Mouse (Mus musculus) neutrophil, adult 5-6 weeks (primary cell): ENCODE measurements at regions not wholly inside any gene's neighbourhood (a gene's known extent, or its start where the extent isn't known, plus 50 kb on each side); places are given as distances from the start of the nearest gene placed in this dataset.
A peak's percentile ranks its signal among the peaks of the same experiment; 100 is the strongest.

ENCODE experiments used
- ATAC-seq: fragments of 151-379, 151-347 bp; 2 replicates; pipeline ENCODE4 v1.8.0; 2017; ENCODE audit warnings: mild to moderate bottlenecking, moderate TSS enrichment; ENCODE audit not compliant: insufficient number of reproducible peaks, poor library complexity, low FRiP score, severe bottlenecking; ENCODE audit errors: extremely low read depth

GRCm38 (mm10) chr13:58495390-58496073 lies 92.4 kb upstream of the Hnrnpk start:
- no peak for ATAC-seq

GRCm38 (mm10) chr13:58494726-58495125 lies 91.6 kb upstream of the Hnrnpk start:
- ATAC-seq: no peak

DNA sequence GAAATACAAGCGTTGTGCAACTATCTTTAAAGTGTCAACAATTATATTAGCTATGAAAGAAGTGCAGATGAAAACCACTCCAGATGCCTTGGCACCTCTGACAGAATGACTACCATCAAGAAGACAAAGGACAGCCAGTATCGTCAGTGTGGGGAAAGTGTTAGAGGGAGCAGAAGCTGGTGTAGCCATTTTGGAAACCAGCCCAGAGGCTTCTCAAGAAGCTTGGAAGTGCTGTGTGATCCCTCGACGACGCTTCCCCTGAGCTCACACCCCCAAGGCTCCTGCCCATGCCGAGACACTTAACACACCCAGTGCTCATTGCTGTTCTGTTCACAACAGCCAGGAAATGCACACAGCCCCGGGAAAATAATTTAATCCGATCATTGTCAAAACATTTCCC lies 87.7 kb upstream of the Hnrnpk start:
- ATAC-seq: no peak

DNA sequence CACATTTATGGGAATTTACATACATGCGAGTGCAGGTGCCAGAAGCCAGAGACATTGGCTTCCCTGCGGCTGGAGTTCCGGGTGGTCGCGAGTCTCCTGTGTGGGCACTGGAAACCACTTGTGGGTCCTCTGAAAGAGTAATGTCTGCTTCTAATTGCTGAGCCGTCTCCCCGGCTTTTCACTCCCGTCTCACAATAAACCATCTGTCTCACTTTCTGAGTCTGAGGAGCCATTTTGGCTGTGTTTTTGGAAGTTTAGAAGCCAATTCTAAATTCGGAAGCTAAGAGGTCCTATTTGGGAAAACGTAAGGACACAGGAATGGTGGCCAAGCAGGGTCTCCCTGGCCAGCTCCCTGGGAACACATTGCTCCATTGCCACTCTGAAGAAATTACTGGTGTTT lies 81.9 kb upstream of the Hnrnpk start:
- no peak for ATAC-seq

DNA sequence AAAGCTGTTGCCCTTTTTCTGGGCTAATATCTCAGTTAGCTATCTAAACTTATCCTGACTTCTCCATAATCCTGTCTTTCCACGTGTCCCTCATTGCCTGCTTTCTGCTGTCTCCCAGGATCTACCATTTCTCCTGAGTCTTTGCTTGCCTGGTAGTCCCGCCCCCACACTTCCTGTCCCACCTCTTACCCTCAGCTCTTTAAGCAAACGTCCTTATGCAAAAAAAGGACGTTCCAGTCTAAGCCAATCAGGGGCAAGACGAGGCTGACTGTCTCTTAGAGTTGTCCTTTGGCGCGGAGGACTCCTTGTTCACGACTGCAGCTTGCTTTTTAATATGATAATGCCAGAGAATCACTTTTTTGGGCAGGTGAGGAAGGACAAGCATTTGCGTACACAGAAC lies 79.6 kb upstream of the Hnrnpk start:
- ATAC-seq: no peak

- ATAC-seq: no peak
These were observed 77.9 kb upstream of the Hnrnpk start for GRCm38 (mm10) chr13:58480928-58481598.

- ATAC-seq: no peak
These were observed 77.3 kb upstream of the Hnrnpk start for GRCm38 (mm10) chr13:58480388-58480927.

- no peak for ATAC-seq
These were observed 75.3 kb upstream of the Hnrnpk start for GRCm38 (mm10) chr13:58478438-58478837.

DNA sequence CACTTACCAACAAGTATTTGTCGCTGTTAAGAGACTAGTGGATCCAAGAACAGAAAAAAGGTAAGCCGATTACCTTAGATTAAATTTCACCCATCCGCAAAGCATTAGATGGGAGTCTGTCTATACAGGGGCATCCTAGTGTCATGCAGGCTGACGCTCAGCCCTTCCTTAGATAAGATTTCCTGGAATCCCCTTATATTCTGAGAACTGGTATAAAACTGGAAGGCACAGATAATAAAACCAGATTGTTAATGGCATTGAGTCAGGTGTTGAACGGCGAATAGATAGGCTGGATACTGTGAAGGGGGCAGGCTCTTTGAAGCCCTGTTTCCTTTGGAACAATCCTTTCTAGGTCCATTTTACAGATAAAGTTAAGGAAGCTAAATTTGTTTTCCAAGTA lies 74.1 kb upstream of the Hnrnpk start:
- ATAC-seq: no peak

GRCm38 (mm10) chr13:58476033-58476830 lies 73.1 kb upstream of the Hnrnpk start:
- ATAC-seq: no peak

DNA sequence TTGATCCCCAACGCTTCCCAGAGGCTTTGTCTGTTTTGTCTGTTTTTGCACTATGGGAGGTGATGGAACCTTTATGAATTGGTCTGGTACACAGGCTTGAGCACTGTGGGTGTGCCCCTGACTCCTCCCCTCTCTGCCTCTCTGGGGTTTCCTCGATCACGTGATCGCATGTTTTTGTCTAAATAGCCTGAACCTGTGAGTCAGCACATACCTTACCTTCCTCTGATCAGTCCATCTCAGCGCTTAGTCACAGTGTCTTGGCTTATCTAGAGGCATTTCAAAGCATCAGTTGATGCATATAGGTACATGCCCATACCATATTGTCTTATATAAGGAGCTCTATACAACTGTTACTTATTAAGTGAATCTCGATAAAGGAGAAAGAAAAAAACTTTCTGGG lies 72.4 kb upstream of the Hnrnpk start:
- peak; percentile 42; the same call in 1 of the 2 replicates for ATAC-seq

- no peak for ATAC-seq
These were observed 69.3 kb upstream of the Hnrnpk start for GRCm38 (mm10) chr13:58472455-58472854.

GRCm38 (mm10) chr13:58471704-58472103 lies 68.6 kb upstream of the Hnrnpk start:
- ATAC-seq: peak; percentile 59; the same call in 1 of the 2 replicates

DNA sequence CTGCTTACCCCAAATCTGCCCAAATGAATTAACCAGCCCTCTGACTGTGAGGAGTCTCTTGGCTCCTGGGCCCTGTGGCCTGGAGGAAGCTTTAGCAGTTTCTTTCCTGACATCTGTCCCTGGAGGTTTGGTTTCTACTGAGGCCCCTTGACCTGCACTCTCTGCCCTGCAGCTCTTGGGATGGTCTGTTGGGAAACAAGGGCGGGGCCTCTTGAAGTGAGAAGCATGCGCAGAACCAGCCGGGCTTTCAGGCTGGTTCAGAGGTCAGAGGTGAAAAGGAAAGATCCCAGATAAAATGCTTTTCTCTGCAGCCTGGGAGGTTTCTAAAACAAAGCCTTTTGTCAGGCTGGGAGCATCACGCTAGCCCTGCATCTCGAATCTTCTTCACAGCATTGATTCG lies 66.6 kb upstream of the Hnrnpk start:
- no peak for ATAC-seq

DNA sequence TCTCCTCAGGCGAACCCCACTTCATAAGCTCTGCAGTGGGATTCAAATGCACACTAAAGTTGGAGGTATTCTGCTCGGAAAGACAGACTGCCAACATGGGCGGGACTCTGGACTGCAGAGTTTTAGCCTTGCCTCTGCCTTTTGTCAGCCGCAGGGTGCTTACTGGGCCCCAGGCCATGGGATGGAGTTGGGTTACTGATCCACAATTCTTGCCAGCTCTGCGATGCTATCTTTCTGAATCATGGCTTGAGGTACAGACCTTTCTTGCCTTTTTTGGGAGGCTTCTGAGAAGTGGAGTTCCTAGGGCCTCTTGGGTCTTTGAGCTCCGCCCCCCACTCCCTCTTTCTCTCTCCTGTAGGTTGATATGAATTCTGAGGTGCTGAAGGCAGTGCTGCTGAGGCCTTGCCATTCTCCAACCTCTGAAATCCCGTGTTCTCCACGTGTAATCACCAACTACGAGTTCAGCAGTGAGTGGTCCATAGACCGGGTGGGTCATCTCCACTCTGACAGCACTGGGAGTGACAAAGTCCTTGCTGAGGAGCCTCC lies 64.0 kb upstream of the Hnrnpk start:
- no peak for ATAC-seq

DNA sequence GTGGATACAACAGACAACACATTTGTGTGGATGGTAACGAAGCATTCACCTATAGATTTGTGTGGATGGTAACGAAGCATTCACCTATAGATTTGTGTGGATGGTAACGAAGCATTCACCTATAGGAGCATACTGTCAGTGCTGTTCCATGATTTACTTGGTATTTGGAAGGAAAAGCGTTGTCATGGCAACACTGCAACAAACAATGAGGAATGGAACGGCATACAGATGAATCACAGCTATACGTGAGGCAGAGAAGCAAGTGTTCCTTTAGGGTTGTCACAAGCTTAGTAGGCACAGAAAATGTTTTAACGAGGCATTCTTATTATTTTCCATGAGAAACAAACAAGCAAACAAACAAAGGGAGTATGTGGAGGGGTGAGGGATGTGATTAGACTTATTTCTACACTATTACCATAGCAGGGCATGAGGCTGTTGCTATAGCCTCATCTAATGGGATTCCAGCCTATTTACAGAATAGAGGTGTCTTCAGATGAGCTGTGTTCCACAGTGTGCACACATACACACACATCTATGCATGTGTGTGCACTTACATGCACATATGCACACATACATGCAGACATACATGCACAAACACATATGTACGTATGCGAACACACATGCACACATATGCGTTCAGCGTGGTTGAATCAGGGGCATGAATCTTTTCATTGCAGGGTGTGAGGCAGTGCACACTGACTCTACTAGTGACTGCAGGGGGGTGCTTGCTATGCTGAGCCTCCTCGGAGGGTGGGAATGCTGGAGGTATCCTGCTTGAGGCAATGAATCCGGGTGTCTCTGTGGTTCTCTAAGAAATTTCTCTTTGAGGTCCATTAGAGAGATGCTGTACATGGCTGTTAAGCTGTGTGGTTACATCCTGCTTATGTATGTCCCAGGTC lies 62.3 kb upstream of the Hnrnpk start:
- no peak for ATAC-seq
